Mouse (Mus musculus): ENCODE measurements at regions not wholly inside any gene's neighbourhood (a gene's known extent, or its start where the extent isn't known, plus 50 kb on each side); places are given as distances from the start of the nearest gene placed in this dataset.

- DNase-seq, result no peak
These were observed 470.5 kb downstream of the Rps24 start for GRCm38 (mm10) chr14:24957392-24957791.

GRCm38 (mm10) chr14:24958821-24959220, 471.9 kb downstream of the Rps24 start:
- DNase-seq, result no peak

GRCm38 (mm10) chr14:24959401-24959800, 472.5 kb downstream of the Rps24 start:
- no peak for DNase-seq

DNA sequence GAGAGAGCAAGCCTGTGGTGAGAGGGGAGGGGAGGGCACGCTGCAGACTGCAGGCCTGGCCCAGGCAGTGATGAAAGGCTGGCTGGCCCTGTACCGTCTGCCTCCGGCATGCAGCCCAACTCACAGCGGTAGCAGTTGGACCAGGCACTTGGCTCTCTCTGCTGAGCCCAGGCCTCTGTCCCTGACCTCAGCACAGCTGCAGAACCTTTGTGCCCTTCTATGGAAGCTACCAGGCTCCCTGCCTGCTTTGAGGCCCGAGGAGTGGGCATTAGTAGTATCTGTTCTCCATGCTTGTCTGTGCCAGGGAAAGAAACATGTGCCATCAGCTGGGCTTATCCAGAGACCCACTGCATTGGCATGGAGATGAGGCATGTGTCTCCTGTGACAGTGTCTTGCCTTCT, 473.2 kb downstream of the Rps24 start:
- DNase-seq, result peak; percentile 24

DNA sequence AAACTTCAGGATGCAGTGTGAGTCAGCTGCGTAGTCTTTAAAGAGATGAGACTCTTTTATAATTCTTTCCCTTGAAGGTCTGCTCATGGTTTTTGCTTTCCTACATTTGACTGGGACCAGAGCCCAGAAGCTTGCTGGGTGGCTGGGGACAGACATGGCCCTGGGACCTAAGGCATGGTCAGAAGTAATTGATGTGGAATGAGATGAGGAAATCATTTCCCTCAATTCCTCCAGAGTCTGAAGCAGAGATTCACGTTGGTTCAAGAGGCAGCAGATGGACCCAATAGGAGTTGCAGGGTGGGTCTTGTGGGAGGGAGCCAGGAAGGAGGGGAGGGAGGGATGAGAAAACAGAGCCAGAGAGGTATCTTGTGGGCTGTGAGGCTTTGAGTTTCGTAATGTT, 473.9 kb downstream of the Rps24 start:
- DNase-seq, result no peak

GRCm38 (mm10) chr14:24961721-24962120, 474.8 kb downstream of the Rps24 start:
- no peak for DNase-seq

- no peak for DNase-seq
These were observed 482.7 kb downstream of the Rps24 start for GRCm38 (mm10) chr14:24969584-24969983.

- no peak for DNase-seq
These were observed 485.4 kb downstream of the Rps24 start for GRCm38 (mm10) chr14:24972357-24972756.

DNA sequence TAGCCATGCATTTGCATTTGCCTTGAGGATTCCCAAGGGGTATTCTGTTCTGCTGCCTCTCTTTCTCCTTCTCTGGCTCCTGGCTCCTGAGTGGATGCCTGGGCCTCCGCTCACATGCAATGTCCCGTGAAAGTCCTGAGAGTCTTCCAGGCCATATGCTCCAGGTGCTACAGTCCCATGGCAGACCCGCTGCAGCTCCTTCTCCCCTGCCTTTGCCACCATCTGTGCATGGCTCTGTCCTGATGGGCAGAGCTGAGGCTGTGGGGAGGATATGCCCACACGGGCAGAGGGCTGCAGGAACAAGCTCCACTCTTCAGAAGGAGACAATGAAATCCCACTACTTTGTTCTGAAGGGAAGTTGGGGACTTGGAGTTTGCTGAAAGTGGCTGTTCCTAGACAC, 485.9 kb upstream of the Zmiz1 start:
- no peak for DNase-seq

DNA sequence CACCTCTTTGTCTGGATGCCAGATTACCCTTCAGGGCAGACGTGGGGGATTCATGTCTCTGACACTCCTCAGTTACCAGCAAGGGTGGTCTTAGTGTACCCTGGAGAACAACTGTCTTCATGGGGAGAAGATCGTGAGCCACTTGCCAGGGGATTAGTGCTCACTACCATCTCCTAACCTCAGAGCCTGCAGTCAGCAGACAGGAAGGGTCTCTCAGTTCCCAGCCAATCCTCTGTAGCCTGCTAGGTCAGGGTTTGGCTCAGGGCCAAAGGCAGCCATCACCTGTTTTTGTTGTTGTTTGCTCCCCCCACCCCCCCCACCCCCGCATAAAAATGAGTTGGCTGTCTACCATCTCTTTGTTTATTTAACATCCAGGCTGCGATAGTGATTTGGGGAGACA, 485.4 kb upstream of the Zmiz1 start:
- no peak for DNase-seq

GRCm38 (mm10) chr14:24982489-24982888, 476.5 kb upstream of the Zmiz1 start:
- DNase-seq, result no peak

DNA sequence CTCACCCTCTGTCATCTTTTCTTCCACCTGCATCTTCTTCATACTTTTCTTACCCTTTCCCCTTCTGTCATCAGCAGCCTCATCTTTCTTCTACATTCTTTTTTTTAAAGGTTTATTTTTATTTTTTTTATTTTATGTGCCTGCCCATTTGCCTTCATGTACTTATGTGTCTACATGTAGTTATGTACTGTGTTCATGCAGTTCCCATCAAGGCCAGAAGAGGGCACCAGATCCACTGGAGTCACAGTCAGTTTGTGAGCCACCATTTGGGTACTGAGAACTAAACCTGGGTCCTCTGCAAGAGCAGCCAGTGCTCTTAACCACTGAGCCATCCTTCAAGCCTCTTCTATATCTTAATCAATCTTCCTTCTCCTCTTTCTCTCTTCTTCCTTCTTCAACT, 475.7 kb upstream of the Zmiz1 start:
- peak; percentile 29 for DNase-seq

DNA sequence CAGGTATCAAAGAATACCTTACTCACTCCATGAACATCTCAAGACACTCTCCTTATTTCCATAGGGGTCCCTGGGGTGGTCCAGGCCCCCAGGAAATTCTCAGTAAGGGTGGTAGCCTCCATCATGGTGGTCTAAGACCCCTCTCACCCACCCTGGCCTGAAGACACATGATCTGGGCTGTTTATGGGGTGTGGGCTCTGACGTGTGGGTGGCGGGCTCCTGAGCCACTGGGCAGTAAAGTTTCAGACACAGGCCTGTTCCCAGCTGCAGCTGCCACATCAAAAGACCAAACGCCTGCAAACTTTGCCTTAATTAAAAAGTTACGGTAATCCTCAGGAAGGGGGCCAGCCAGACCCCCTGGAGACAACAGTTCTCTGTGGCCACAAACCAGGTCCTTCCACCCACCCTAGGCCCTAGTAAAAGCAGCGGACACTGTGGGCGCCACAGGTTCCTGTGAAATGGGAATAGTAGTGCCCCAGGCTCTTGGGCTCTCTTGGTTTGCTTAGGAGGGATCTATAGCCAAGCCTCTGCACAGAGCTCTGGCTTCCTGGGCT, 473.1 kb upstream of the Zmiz1 start:
- DNase-seq, result no peak

GRCm38 (mm10) chr14:24986404-24986803, 472.6 kb upstream of the Zmiz1 start:
- DNase-seq, result no peak

GRCm38 (mm10) chr14:24993751-24994658, 465.0 kb upstream of the Zmiz1 start:
- DNase-seq, result no peak

- no peak for DNase-seq
These were observed 463.8 kb upstream of the Zmiz1 start for GRCm38 (mm10) chr14:24995226-24995625.

GRCm38 (mm10) chr14:24997786-24998509, 461.0 kb upstream of the Zmiz1 start:
- no peak for DNase-seq

DNA sequence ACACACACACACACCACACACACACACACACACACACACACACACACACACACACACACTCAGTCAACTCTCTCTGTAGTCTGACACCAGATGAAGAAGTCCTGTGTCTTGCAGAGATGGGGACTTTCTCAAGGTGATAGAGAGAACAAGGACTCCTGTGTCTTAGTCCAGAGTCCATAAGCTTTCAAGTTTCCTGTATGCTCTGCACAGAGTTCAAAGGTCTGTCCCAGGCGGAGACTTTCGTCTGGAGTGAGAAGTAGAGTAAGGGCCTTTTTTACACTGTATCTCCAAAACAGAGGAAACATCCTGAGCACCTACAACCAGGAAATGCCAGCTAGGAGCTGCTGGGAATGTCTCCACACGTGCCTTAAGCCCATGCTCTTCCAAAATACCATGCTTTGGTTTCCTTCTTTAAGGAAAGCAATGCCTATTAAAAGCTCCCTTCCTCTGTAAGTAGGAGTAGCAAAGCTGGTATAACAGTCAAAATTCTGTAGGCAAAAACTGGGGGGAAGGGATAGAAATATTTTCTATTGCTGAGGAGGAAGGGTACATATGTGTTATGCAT, 459.9 kb upstream of the Zmiz1 start:
- no peak for DNase-seq

DNA sequence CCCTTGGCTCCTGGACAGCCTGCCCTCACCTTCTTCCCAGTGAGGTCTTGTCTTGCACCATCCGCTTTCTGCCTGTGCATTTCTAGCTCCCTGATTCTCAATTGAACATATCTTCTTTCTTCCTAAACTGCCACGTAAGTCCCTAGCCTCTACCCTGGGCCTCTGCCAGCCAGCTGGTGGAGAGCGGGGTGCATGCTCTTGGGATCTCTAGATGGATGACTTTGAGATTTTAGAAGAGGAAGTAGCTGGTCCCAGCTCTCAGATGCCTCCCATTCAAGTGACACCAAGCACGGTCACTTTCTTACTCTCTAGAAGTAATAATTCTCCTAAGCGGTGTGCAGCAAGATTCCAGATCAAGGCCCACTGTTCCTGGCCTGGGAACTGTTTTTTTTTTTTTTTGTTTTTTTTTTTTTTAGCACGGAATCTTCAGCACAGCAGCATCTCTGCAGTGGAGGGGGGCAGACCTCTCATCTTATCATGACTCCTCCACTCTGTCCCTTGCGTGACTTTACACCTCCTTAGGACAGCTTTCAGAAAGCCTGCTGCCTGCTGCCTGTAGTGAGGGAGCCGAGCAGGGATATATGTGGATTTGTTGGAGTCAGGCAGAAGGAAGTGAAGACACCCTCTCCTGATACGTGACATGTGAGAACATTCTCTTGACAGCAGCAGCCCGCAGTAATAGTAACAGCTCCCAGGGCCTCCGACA, 453.6 kb upstream of the Zmiz1 start:
- no peak for DNase-seq

GRCm38 (mm10) chr14:25011926-25012325, 447.1 kb upstream of the Zmiz1 start:
- no peak for DNase-seq

DNA sequence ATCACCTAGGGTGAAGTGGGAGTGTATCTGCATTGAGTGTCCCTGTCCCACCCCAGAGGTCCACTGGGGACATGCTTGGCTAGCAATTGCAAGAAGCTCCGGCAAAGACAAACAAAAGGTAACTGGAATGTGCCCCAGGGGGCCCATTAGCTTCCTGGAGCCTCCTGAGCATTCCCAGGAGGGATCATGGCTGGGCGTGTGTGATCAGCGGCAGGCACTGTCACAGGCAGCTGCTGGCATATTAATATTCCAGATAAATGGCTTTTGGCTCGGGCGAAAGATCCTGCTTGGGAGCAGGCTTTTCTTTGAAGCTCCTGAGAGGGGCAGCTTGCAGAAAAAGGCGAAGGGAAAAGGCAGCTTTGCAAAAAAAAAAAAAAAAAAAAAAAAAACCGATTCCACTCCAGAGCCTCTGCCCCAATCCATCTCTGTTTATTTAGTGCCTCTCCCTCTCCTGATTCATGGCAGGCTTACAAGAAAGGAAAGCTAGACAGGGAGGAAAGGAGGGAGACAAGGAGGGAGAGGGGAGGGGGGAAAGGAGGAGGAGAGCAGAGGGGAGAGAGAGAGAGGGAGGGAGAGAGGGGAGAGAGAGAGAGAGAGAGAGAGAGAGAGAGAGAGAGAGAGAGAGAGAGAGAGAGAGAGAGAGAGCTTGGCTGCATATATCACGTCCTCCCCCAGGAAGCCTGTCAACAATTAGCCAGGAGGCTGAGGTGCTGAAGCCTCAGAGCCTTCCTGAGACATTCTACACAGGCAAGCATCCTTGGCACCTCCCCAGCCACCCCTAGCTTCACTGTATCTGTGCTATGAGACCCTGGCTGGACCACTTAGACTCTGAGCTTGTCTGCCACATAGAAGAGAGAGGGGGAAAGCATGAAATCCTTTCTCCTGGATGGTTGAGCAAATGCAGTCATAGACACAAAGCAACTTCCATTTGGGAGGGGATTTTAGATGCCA, 443.4 kb upstream of the Zmiz1 start:
- DNase-seq, result peak; percentile 46

DNA sequence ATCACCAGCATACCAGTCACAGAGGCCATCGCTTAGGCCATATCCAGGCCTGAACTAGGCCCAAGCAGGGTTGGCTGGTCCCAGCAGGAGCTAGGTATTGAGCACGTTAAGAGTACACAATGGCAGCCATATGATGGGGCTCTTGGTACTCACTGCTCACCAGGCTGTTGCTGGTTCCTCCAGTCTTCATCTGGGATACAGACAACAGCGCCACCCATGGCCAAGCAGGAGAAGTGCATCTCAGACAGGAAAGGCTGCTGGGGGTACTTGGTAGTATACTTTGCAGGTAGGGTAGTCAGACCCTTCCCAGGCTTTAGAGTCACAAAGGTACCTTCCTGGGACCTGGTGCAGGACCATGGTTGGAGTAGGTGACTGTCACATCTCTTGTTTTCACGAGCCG, 441.1 kb upstream of the Zmiz1 start:
- DNase-seq, result no peak

All from right cerebral cortex, postnatal 4 days (tissue).